Mouse (Mus musculus) testis, postnatal 10 days (tissue): ENCODE measurements around the gene Tiam2.
"Not testable (repeated sequence)": the region's sequence is repeated elsewhere in the genome, so short reads cannot be mapped to it uniquely, and the experiment has no call there.

Experiments used
- DNase-seq: peaks from one replicate; pipeline ENCODE4 v3.0.0; 2021; ENCODE audit warnings: low spot score

Tiam2 gene

GRCm38 (mm10) chr17:3344872-3345271 lies 18.5 kb downstream of the Tiam2 start:
- DNase-seq: no peak

GRCm38 (mm10) chr17:3345276-3345885 lies 19.0 kb downstream of the Tiam2 start:
- DNase-seq: no peak

GRCm38 (mm10) chr17:3347800-3348199 lies 21.4 kb downstream of the Tiam2 start:
- no peak for DNase-seq

- no peak for DNase-seq
These were observed 23.0 kb downstream of the Tiam2 start for GRCm38 (mm10) chr17:3349331-3349730.

- no peak for DNase-seq
These were observed 23.6 kb downstream of the Tiam2 start for GRCm38 (mm10) chr17:3349939-3350338.

GRCm38 (mm10) chr17:3350405-3350804 lies 24.0 kb downstream of the Tiam2 start:
- no peak for DNase-seq

GRCm38 (mm10) chr17:3351668-3352067 lies 25.3 kb downstream of the Tiam2 start:
- DNase-seq: no peak

- DNase-seq: not testable (repeated sequence)
These were observed 26.8 kb downstream of the Tiam2 start for GRCm38 (mm10) chr17:3353141-3353540.

- no peak for DNase-seq
These were observed 28.5 kb downstream of the Tiam2 start for GRCm38 (mm10) chr17:3354856-3355255.

GRCm38 (mm10) chr17:3356633-3357365 lies 30.4 kb downstream of the Tiam2 start:
- no peak for DNase-seq

- no peak for DNase-seq
These were observed 33.9 kb downstream of the Tiam2 start for GRCm38 (mm10) chr17:3360236-3360635.

- no peak for DNase-seq
These were observed 35.4 kb downstream of the Tiam2 start for GRCm38 (mm10) chr17:3361751-3362150.

- no peak for DNase-seq
These were observed 36.8 kb downstream of the Tiam2 start for GRCm38 (mm10) chr17:3363216-3363615.

- DNase-seq: no peak
These were observed 40.4 kb downstream of the Tiam2 start for GRCm38 (mm10) chr17:3366741-3367140.

- DNase-seq: no peak
These were observed 42.0 kb downstream of the Tiam2 start for GRCm38 (mm10) chr17:3368386-3368785.

GRCm38 (mm10) chr17:3369631-3370030 lies 43.3 kb downstream of the Tiam2 start:
- no peak for DNase-seq

- no peak for DNase-seq
These were observed 52.2 kb downstream of the Tiam2 start for GRCm38 (mm10) chr17:3378606-3379005.

- no peak for DNase-seq
These were observed 53.6 kb downstream of the Tiam2 start for GRCm38 (mm10) chr17:3379753-3380588.

- DNase-seq: no peak
These were observed 59.0 kb downstream of the Tiam2 start for GRCm38 (mm10) chr17:3385391-3385790.

- no peak for DNase-seq
These were observed 61.4 kb downstream of the Tiam2 start for GRCm38 (mm10) chr17:3387819-3388218.

- DNase-seq: no peak
These were observed 63.4 kb downstream of the Tiam2 start for GRCm38 (mm10) chr17:3389741-3390140.

GRCm38 (mm10) chr17:3393981-3394380 lies 67.6 kb downstream of the Tiam2 start:
- no peak for DNase-seq

GRCm38 (mm10) chr17:3394985-3395384 lies 68.6 kb downstream of the Tiam2 start:
- no peak for DNase-seq
